Mouse (Mus musculus) neural tube, embryonic 14.5 days (tissue): ENCODE measurements around the gene Nusap1. TPM values are rescaled to one million over a fixed set of nuclear protein-coding genes. Genes with fewer than 3 reads are reported as not detected.

Experiments
- ATAC-seq: fragments of 200-750 bp; cut with Nextera tagmentation; 2 replicates; pipeline ENCODE4 v1.8.0; 2017; ENCODE audit warnings: low read depth, mild to moderate bottlenecking, moderate TSS enrichment, moderate library complexity
- H3K27ac ChIP-seq: fragments of 300-500 bp; sonication (generic); 2 replicates; pipeline ENCODE4 v1.5.1; 2014; ENCODE audit warnings: low read depth, mild to moderate bottlenecking, control low read depth, low read length, moderate library complexity, mixed read lengths
- H3K27me3 ChIP-seq: fragments of 300-500 bp; sonication (generic); 2 replicates; pipeline ENCODE4 v1.6.1; 2014; ENCODE audit warnings: low read length; ENCODE audit not compliant: control insufficient read depth, insufficient read depth
- H3K36me3 ChIP-seq: fragments of 300-500 bp; sonication (generic); 2 replicates; pipeline ENCODE4 v1.6.1; 2014; ENCODE audit warnings: low read length, mixed read lengths; ENCODE audit not compliant: control insufficient read depth, insufficient read depth
- H3K4me1 ChIP-seq: fragments of 300-500 bp; sonication (generic); 2 replicates; pipeline ENCODE4 v1.6.1; 2014; ENCODE audit warnings: low read length; ENCODE audit not compliant: control insufficient read depth, insufficient read depth
- H3K4me2 ChIP-seq: fragments of 300-500 bp; sonication (generic); 2 replicates; pipeline ENCODE4 v1.6.1; 2014; ENCODE audit warnings: mild to moderate bottlenecking, low read depth, low read length, control low read depth
- H3K4me3 ChIP-seq: fragments of 300-500 bp; sonication (generic); 2 replicates; pipeline ENCODE4 v1.5.1; 2014; ENCODE audit warnings: low read depth, low read length, control low read depth, mixed read lengths
- H3K9ac ChIP-seq: fragments of 300-500 bp; sonication (generic); replicated peaks from 2 replicates; pipeline ENCODE4 v1.6.1; 2014; ENCODE audit warnings: low read depth, mild to moderate bottlenecking, control low read depth, low read length, mixed read lengths
- H3K9me3 ChIP-seq: fragments of 300-500 bp; sonication (generic); 2 replicates; pipeline ENCODE4 v1.6.1; 2016; ENCODE audit warnings: low read length; ENCODE audit not compliant: control insufficient read depth
- WGBS: fragments of 180-500 bp; shearing (Covaris S2); extraction: QIAGEN DNeasy Blood & Tissue Kit; methylation state at CpG from one replicate; pipeline ENCODE4 v1.1.7; 2014; 5-methylcytosine and 5-hydroxymethylcytosine counted together
- polyA plus RNA-seq: library from polyadenylated mRNA; unstranded; fragments of >200 nt; fragmentation: Nextera tagmentation; extraction: Ambion mirVana; gene quantifications from 2 replicates; pipeline ENCODE4 v1.2.1, GENCODE M21; 2014

Nusap1 gene
- polyA plus RNA-seq, 1 experiment from 2014 or later: 5.6 TPM

- no peak for ATAC-seq
- Histone ChIP-seq H3K36me3 (peaks cover 14% of the 10 kb centered on the region; the same call in 1 of the 2 replicates), H3K4me2 (no peak overlapping the region), H3K9me3 (no peaks in the 10 kb centered on the region), H3K9ac (no peak overlapping the region), H3K4me3 (no peak overlapping the region), H3K4me1 (no peaks in the 10 kb centered on the region), H3K27ac (no peak overlapping the region), H3K27me3 (no peaks in the 10 kb centered on the region)
- 90% methylated on average over 3 of the region's 3 CpGs for WGBS
Observed at GRCm38 (mm10) chr2:119699962-119700361, 81.9 kb downstream of the Nusap1 start.

Other genes starting within 250 kb of the Nusap1 start
- 5.0 and 5.9 TPM in 2 replicates for gene Ino80, start 140.6 kb upstream of the Nusap1 start, polyA plus RNA-seq
- gene Exd1, start 70.7 kb upstream of the Nusap1 start, polyA plus RNA-seq: 0.62 and 1.0 TPM in 2 replicates
- 52.6 and 67.9 TPM in 2 replicates for gene Chp1, start 70.6 kb upstream of the Nusap1 start, polyA plus RNA-seq
- 2.7 and 4.0 TPM in 2 replicates for gene Oip5, start 171 bp downstream of the Nusap1 start, polyA plus RNA-seq
- gene Ndufaf1, start 44.5 kb downstream of the Nusap1 start, polyA plus RNA-seq: 39.9 and 40.8 TPM in 2 replicates
- gene Rtf1, start 56.8 kb downstream of the Nusap1 start, polyA plus RNA-seq: 41.3 and 48.9 TPM in 2 replicates
- 0.15 and 0.19 TPM in 2 replicates for gene Itpka, start 124.0 kb downstream of the Nusap1 start, polyA plus RNA-seq
- 1.8 and 2.2 TPM in 2 replicates for gene Ltk, start 142.1 kb downstream of the Nusap1 start, polyA plus RNA-seq
- 15.7 and 19.5 TPM in 2 replicates for gene Rpap1, start 169.2 kb downstream of the Nusap1 start, polyA plus RNA-seq
- gene Tyro3, start 179.4 kb downstream of the Nusap1 start, polyA plus RNA-seq: 18.7 and 21.6 TPM in 2 replicates